Mouse (Mus musculus): ENCODE data around the gene Nek9.

GRCm38 (mm10) chr12:85305247-85305892 lies 33.8 kb downstream of the Nek9 start:
- no peak for TF ChIP-seq GATA1 (IDR thresholded peaks at IDR 0.05; ENCODE audit: low read length)
- no peak for TF ChIP-seq TAL1 (IDR thresholded peaks at IDR 0.05; ENCODE audit: low read length)
